Mouse (Mus musculus): Measurements from ENCODE around the gene Pknox1. TPM values are rescaled to one million over a fixed set of nuclear protein-coding genes. Genes with fewer than 3 reads are reported as not detected.

Pknox1 gene
- polyA plus RNA-seq, 1 experiment: 14.3 TPM

DNA sequence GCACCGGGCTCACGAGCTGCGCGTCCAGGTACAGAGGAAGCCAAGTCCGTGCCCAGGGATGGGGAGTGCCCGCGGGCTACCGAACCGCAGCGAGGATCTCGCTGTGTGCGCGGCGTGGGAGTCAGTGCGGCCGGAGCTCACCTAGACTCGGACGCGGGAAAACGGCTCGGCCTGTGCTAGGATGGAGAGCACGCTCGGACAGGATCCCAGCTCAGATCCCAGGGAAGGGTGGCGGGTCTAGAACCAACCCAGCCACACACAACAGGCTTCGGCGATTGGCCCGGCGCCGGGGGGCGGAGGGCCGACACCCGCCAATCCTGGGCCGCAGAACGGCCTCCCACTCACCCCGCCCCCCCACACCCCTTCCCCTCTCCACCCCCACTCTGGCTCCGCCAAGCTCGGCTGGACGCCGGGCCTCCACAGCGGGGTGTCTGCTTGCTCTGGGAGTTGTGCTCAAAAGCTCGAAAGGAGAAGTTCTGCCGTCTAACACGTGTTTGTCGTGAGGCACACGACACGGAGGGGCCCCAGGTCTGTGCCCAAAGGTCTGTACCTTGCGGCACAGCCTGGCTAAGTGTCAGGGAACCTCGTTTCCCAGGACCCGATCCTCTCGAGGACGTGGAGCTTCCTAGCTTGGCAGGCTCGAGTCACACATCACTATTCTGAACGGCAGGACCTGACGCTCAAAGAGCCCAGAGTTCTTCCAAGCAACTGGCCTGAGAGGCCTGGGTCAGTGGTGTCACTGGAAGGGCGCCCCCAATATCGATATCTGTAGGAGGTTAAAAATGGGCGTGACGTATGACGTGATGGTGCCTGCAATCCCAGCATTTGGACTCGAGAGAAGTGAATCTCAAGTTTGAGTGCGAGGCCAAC is 72.6 kb downstream of the Pknox1 start, which contains the start of gene Cbs:
TSS of gene Cbs (minus strand) at position 297 of the 870 bp plus-strand sequence.
- peaks cover 10% of the 10 kb centered on the region for H3K4me1 ChIP-seq (ENCODE audit: control insufficient read depth, insufficient read depth, low read length)
- TF ChIP-seq POLR2A (IDR thresholded peaks at IDR 0.05; ENCODE audit: borderline replicate concordance, low read depth, low read length) (no peak), CTCF (IDR thresholded peaks at IDR 0.05; ENCODE audit: low read depth, low read length) (no peak)
- no peak within 1 kb of the TSS for H3K27ac ChIP-seq (ENCODE audit: insufficient read depth, low read depth, low read length)
- H3K4me3 ChIP-seq (ENCODE audit: insufficient read depth, low read length): peak within 1 kb of the TSS; percentile 63

DNA sequence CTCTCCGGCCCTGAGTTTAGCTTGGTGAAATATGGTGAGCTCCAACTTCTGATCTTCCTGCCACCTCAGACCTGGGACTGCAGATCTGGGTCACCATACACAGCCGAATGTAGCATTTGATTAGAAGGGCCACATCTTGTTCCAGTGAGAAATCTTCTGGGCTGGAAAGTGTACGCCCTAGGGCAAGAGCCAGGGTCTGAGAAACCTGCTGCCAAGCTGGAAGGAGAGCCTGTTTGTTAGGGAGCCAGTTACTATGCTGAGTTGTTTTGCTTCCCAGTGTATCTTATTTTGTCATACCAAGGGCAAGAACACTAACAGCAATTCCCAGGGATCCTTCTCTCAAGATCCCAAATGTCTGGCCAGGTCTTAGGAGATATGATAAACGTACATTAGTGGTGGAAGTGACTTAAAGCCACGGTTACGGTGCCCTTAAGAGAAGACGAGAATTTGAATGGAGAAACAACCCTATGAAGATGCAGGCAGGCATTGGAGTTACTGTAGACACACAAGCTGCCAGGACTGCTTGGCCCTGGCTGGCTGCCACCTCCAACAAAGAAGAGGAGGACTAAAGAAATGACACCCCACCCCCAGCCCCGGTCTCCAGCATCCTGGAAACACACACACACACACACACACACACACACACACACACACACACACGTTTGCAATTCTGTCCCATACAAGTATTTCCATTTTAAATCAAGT is 73.5 kb downstream of the Pknox1 start:
- no peak overlapping the region for H3K27ac ChIP-seq (ENCODE audit: insufficient read depth, low read depth, low read length)
- H3K4me3 ChIP-seq (ENCODE audit: insufficient read depth, low read length): no peak overlapping the region
- TF ChIP-seq CTCF (IDR thresholded peaks at IDR 0.05; ENCODE audit: low read depth, low read length): no peak
- TF ChIP-seq POLR2A (IDR thresholded peaks at IDR 0.05; ENCODE audit: borderline replicate concordance, low read depth, low read length): no peak
- peaks cover 10% of the 10 kb centered on the region for H3K4me1 ChIP-seq (ENCODE audit: control insufficient read depth, insufficient read depth, low read length)

DNA sequence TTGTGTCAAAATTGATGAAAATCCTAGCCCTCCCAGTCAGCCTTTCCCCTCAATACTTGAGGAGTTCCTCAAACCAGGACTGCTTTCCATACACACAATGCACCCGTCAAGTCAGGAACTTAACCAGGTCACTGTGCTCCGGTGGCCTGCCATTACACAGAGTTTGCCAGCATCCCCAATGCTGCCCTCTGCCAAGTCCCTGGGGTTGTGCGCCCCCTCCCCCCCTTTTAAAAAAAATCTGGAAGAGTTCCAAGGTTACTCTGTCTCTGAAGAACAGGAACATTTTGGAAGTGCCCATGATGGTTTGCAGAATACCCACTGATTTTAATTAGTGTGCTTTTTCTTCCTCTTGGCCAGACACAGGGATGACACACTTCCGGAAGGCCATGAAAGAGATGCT is 75.1 kb downstream of the Pknox1 start:
- Histone ChIP-seq H3K4me1 (ENCODE audit: control insufficient read depth, insufficient read depth, low read length) (peaks cover 10% of the 10 kb centered on the region), H3K4me3 (ENCODE audit: insufficient read depth, low read length) (no peak overlapping the region), H3K27ac (ENCODE audit: insufficient read depth, low read depth, low read length) (no peak overlapping the region)
- TF ChIP-seq CTCF (IDR thresholded peaks at IDR 0.05; ENCODE audit: low read depth, low read length): no peak
- no peak for TF ChIP-seq POLR2A (IDR thresholded peaks at IDR 0.05; ENCODE audit: borderline replicate concordance, low read depth, low read length)

DNA sequence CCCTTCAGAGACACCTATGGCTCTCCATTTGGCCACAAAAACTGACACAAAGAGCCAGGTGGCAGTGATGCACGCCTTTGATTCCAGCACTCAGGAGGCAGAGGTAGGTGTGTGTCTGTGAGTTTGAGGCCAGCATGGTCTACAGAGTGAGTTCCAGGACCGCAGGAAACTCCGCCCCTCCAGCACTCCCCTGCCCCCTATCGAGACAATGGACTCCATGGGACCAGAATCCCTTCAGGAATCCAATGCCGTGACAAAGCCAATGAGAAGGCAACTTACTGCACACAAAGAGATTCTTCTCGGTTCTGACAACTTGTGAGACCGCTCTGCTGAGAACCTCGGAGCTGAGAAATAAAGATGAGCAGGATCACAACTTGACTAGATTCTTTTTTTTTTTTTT is 77.8 kb downstream of the Pknox1 start:
- Histone ChIP-seq H3K27ac (ENCODE audit: insufficient read depth, low read depth, low read length) (no peak overlapping the region), H3K4me1 (ENCODE audit: control insufficient read depth, insufficient read depth, low read length) (peaks cover 3% of the 10 kb centered on the region), H3K4me3 (ENCODE audit: insufficient read depth, low read length) (no peak overlapping the region)
- TF ChIP-seq POLR2A (IDR thresholded peaks at IDR 0.05; ENCODE audit: borderline replicate concordance, low read depth, low read length): no peak

DNA sequence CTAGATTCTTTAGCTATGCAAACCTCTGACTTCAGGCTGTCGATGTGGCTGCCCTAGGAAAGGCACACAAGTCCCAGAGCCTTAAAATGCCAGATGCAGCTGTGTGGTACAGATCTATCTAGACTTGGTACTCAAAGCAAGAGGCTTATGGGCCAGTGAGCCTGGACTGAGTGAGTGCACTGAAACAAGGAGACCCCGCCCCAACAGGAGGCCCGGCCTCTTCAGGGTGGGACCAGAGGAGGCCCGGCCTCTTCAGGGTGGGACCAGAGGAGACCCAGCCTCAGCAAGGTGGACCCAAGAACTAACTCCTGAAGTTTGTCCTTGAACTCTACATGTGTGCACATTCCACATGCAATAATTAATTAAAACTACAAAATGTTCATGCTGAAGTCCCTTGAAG is 78.4 kb downstream of the Pknox1 start:
- no peak overlapping the region for H3K27ac ChIP-seq (ENCODE audit: insufficient read depth, low read depth, low read length)
- TF ChIP-seq POLR2A (IDR thresholded peaks at IDR 0.05; ENCODE audit: borderline replicate concordance, low read depth, low read length): no peak
- TF ChIP-seq CTCF (IDR thresholded peaks at IDR 0.05; ENCODE audit: low read depth, low read length): no peak
- no peak overlapping the region for H3K4me3 ChIP-seq (ENCODE audit: insufficient read depth, low read length)
- peaks cover 3% of the 10 kb centered on the region for H3K4me1 ChIP-seq (ENCODE audit: control insufficient read depth, insufficient read depth, low read length)

DNA sequence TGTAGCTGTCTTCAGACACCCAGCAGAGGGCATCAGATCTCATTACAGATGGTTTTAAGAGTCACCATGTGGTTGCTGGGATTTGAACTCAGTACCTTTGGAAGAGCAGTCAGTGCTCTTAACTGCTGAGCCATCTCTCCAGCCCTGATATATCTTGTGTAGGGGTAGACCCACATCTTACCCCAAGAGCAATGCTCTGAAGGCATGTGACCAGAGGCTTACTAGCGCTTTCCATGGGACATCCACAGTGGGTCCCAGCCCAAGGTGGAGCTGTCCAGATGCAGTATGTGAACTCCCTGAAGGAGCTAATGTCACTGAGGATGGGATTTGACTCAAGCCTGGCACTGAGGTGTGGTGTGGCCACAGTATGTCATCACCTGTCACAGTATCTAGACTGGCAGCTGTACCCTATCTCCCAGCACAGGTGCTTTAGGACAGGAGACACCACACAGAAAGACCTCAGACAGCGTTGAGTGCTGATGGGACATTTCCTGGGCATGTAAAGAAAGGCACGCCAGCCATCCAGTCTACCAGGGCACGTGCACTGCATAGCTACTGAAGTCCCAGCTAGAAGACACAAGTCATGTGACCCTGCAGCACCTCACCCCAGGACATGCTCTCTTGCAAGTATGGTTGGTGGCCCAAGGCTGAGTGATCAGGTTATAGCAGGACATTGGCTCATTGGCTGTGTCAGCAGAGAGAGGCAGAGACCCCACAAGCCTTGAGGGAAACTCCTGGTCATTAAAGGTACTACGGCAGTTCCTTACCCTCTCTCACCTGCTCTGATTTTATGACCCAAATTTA is 81.9 kb downstream of the Pknox1 start:
- Histone ChIP-seq H3K4me1 (ENCODE audit: control insufficient read depth, insufficient read depth, low read length) (no peaks in the 10 kb centered on the region), H3K4me3 (ENCODE audit: insufficient read depth, low read length) (no peak overlapping the region), H3K27ac (ENCODE audit: insufficient read depth, low read depth, low read length) (no peak overlapping the region)
- no peak for TF ChIP-seq CTCF (IDR thresholded peaks at IDR 0.05; ENCODE audit: low read depth, low read length)
- no peak for TF ChIP-seq POLR2A (IDR thresholded peaks at IDR 0.05; ENCODE audit: borderline replicate concordance, low read depth, low read length)

DNA sequence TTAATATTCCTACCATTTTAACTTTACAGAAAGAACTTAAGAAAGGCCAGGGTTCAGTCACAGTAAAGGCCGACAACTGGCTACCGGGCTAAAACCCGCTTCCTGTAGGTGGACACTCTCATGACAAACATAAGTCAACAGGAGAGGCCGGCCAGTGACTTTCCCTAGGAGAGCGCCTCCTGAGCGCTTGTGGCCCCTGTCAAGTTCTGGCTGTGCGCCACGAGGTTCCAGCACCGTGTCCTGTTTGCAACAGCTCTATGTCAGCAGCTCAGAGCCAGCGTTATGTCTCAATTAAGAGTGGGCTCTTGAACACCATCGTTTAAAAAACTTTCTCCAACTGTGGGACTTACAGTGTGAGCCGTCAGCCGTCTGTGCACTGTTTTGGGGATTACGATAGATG is 87.6 kb downstream of the Pknox1 start:
- TF ChIP-seq POLR2A (IDR thresholded peaks at IDR 0.05; ENCODE audit: borderline replicate concordance, low read depth, low read length) (no peak), CTCF (IDR thresholded peaks at IDR 0.05; ENCODE audit: low read depth, low read length) (no peak)

DNA sequence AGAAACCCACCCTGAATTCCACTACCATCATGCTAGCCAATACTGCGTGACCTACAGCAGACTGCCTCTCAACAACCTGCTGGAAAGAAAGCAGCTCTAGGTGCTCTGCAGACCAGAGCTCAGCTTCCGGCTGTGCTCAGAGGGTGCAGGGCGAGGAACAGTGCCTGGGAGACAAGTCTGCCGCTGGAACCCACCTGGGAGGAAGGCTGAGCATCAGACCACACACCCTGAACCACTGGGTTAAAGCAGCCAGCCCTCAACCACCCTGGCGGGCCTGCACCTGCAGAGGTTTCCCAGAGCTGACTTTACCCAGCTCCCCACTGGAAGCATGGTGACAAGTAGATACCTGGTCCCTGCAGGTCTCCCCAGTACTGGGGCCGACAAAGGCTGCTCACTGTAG is 88.7 kb downstream of the Pknox1 start:
- Histone ChIP-seq H3K4me1 (ENCODE audit: control insufficient read depth, insufficient read depth, low read length) (peaks cover 9% of the 10 kb centered on the region; the same call in 1 of the 2 replicates), H3K27ac (ENCODE audit: insufficient read depth, low read depth, low read length) (no peak overlapping the region), H3K4me3 (ENCODE audit: insufficient read depth, low read length) (no peak overlapping the region)
- TF ChIP-seq POLR2A (IDR thresholded peaks at IDR 0.05; ENCODE audit: borderline replicate concordance, low read depth, low read length): no peak
- TF ChIP-seq CTCF (IDR thresholded peaks at IDR 0.05; ENCODE audit: low read depth, low read length): no peak

More for the DNA sequence above, 87.6 kb downstream of the Pknox1 start:
- Histone ChIP-seq H3K27ac (ENCODE audit: insufficient read depth, low read depth, low read length) (no peak overlapping the region), H3K4me3 (ENCODE audit: insufficient read depth, low read length) (no peak overlapping the region), H3K4me1 (ENCODE audit: control insufficient read depth, insufficient read depth, low read length) (peaks cover 7% of the 10 kb centered on the region; the same call in 1 of the 2 replicates)

DNA sequence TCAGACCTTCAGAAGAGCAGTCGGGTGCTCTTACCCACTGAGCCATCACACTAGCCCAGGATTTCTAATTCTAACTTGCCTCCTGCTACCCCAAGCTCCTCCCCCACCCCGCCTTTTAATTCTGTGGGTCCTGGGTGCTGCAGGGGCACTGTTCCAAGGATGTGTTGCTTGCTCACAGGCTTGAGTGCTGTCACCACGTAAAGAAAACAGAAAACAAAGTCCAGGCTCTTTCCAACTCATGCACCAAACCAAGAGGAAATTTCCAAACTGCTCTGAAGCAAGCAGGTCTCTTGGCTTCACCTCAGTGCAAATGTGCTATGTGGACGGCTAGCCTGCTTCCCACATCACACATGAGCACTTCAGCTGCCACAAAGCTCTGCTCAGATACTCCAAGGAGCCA is 90.8 kb downstream of the Pknox1 start:
- no peak overlapping the region for H3K27ac ChIP-seq (ENCODE audit: insufficient read depth, low read depth, low read length)
- TF ChIP-seq POLR2A (IDR thresholded peaks at IDR 0.05; ENCODE audit: borderline replicate concordance, low read depth, low read length) (no peak), CTCF (IDR thresholded peaks at IDR 0.05; ENCODE audit: low read depth, low read length) (no peak)
- H3K4me3 ChIP-seq (ENCODE audit: insufficient read depth, low read length): no peak overlapping the region
- H3K4me1 ChIP-seq (ENCODE audit: control insufficient read depth, insufficient read depth, low read length): peaks cover 13% of the 10 kb centered on the region
